Mouse (Mus musculus): Measurements from ENCODE around the gene Pfkl. TPM values are rescaled to one million over a fixed set of nuclear protein-coding genes. Genes with fewer than 3 reads are reported as not detected.
"Not testable (repeated sequence)": the region's sequence is repeated elsewhere in the genome, so short reads cannot be mapped to it uniquely, and the experiment has no call there.

Pfkl gene
- polyA plus RNA-seq, 1 experiment from 2014 or later = 87.0 TPM

GRCm38 (mm10) chr10:78042697-78043405 lies 33.0 kb upstream of the Pfkl start:
- H3K9ac ChIP-seq (ENCODE audit: low read depth, low read length) = 0 out of 2 replicates have a peak overlapping the region, but pooled peaks have one; percentile 15
- H3K27me3 ChIP-seq (replicated peaks; ENCODE audit: control insufficient read depth, insufficient read depth, low read length) = no peaks in the 10 kb centered on the region

GRCm38 (mm10) chr10:78042096-78042495 lies 32.2 kb upstream of the Pfkl start:
- ATAC-seq (ENCODE audit: low read depth) (no peak), DNase-seq (ENCODE audit: low spot score) (no peak)
- Histone ChIP-seq H3K36me3 (ENCODE audit: control insufficient read depth, insufficient read depth, low read length) (no peaks in the 10 kb centered on the region), H3K4me3 (ENCODE audit: low read depth, low read length) (no peak overlapping the region), H3K4me2 (ENCODE audit: low read depth, low read length) (no peak overlapping the region), H3K27ac (replicated peaks; ENCODE audit: low read depth, low read length) (no peak overlapping the region), H3K4me1 (ENCODE audit: control insufficient read depth, insufficient read depth, low read length) (peaks cover 7% of the 10 kb centered on the region; the same call in 1 of the 2 replicates), H3K9ac (ENCODE audit: low read depth, low read length) (no peak overlapping the region), H3K9me3 (ENCODE audit: control insufficient read depth, low read length) (no peaks in the 10 kb centered on the region), H3K27me3 (replicated peaks; ENCODE audit: control insufficient read depth, insufficient read depth, low read length) (no peaks in the 10 kb centered on the region)
- WGBS = 42% methylated on average over 7 of the region's 7 CpGs

More at GRCm38 (mm10) chr10:78042697-78043405, 33.0 kb upstream of the Pfkl start:
- peak overlapping the region; percentile 8 for H3K4me3 ChIP-seq (ENCODE audit: low read depth, low read length)
- ATAC-seq (ENCODE audit: low read depth) = peak; percentile 9; the same call in 1 of the 2 replicates
- no peaks in the 10 kb centered on the region for H3K36me3 ChIP-seq (ENCODE audit: control insufficient read depth, insufficient read depth, low read length)
- 60% methylated on average over 11 of the region's 14 CpGs for WGBS
- DNase-seq (ENCODE audit: low spot score) = no peak
- H3K9me3 ChIP-seq (ENCODE audit: control insufficient read depth, low read length) = no peaks in the 10 kb centered on the region
- peak overlapping the region; percentile 40 for H3K4me2 ChIP-seq (ENCODE audit: low read depth, low read length)
- no peak overlapping the region for H3K27ac ChIP-seq (replicated peaks; ENCODE audit: low read depth, low read length)
- peaks cover 7% of the 10 kb centered on the region; the same call in 1 of the 2 replicates for H3K4me1 ChIP-seq (ENCODE audit: control insufficient read depth, insufficient read depth, low read length)

GRCm38 (mm10) chr10:78041647-78042046 lies 31.8 kb upstream of the Pfkl start, which contains the start of gene Dnmt3l:
Gene Dnmt3l, plus strand, starts transcription at chr10:78041947.
- Histone ChIP-seq H3K9me3 (ENCODE audit: control insufficient read depth, low read length) (no peaks in the 10 kb centered on the region), H3K9ac (ENCODE audit: low read depth, low read length) (no peak within 1 kb of the TSS), H3K4me3 (ENCODE audit: low read depth, low read length) (no peak within 1 kb of the TSS), H3K27ac (replicated peaks; ENCODE audit: low read depth, low read length) (no peak within 1 kb of the TSS), H3K4me2 (ENCODE audit: low read depth, low read length) (no peak within 1 kb of the TSS), H3K4me1 (ENCODE audit: control insufficient read depth, insufficient read depth, low read length) (peaks cover 7% of the 10 kb centered on the region; the same call in 1 of the 2 replicates), H3K36me3 (ENCODE audit: control insufficient read depth, insufficient read depth, low read length) (no peaks in the 10 kb centered on the region), H3K27me3 (replicated peaks; ENCODE audit: control insufficient read depth, insufficient read depth, low read length) (no peaks in the 10 kb centered on the region)
- ATAC-seq (ENCODE audit: low read depth) (no peak), DNase-seq (ENCODE audit: low spot score) (no peak)
- WGBS = 92% methylated on average over 5 of the region's 5 CpGs

GRCm38 (mm10) chr10:78037139-78037538 lies 27.3 kb upstream of the Pfkl start:
- no peaks in the 10 kb centered on the region for H3K27me3 ChIP-seq (replicated peaks; ENCODE audit: control insufficient read depth, insufficient read depth, low read length)
- H3K9me3 ChIP-seq (ENCODE audit: control insufficient read depth, low read length) = no peaks in the 10 kb centered on the region
- ATAC-seq (ENCODE audit: low read depth) (no peak), DNase-seq (ENCODE audit: low spot score) (no peak)
- WGBS = 75% methylated on average over 4 of the region's 4 CpGs
- no peak overlapping the region for H3K4me3 ChIP-seq (ENCODE audit: low read depth, low read length)
- no peak overlapping the region for H3K9ac ChIP-seq (ENCODE audit: low read depth, low read length)
- no peaks in the 10 kb centered on the region for H3K4me1 ChIP-seq (ENCODE audit: control insufficient read depth, insufficient read depth, low read length)
- H3K36me3 ChIP-seq (ENCODE audit: control insufficient read depth, insufficient read depth, low read length) = no peaks in the 10 kb centered on the region
- no peak overlapping the region for H3K4me2 ChIP-seq (ENCODE audit: low read depth, low read length)
- no peak overlapping the region for H3K27ac ChIP-seq (replicated peaks; ENCODE audit: low read depth, low read length)

- Histone ChIP-seq H3K4me1 (ENCODE audit: control insufficient read depth, insufficient read depth, low read length) (no peaks in the 10 kb centered on the region), H3K27ac (replicated peaks; ENCODE audit: low read depth, low read length) (no peak overlapping the region)
These were observed 22.1 kb upstream of the Pfkl start for GRCm38 (mm10) chr10:78031987-78032386.

GRCm38 (mm10) chr10:78029080-78029479 lies 19.2 kb upstream of the Pfkl start:
- Histone ChIP-seq H3K27ac (replicated peaks; ENCODE audit: low read depth, low read length) (no peak overlapping the region), H3K27me3 (replicated peaks; ENCODE audit: control insufficient read depth, insufficient read depth, low read length) (no peaks in the 10 kb centered on the region)
- WGBS = 79% methylated on average over 1 of the region's 1 CpGs

More at GRCm38 (mm10) chr10:78031987-78032386, 22.1 kb upstream of the Pfkl start:
- ATAC-seq (ENCODE audit: low read depth) = no peak
- Histone ChIP-seq H3K4me2 (ENCODE audit: low read depth, low read length) (no peak overlapping the region), H3K4me3 (ENCODE audit: low read depth, low read length) (no peak overlapping the region), H3K36me3 (ENCODE audit: control insufficient read depth, insufficient read depth, low read length) (no peaks in the 10 kb centered on the region), H3K27me3 (replicated peaks; ENCODE audit: control insufficient read depth, insufficient read depth, low read length) (no peaks in the 10 kb centered on the region), H3K9ac (ENCODE audit: low read depth, low read length) (no peak overlapping the region), H3K9me3 (ENCODE audit: control insufficient read depth, low read length) (no peaks in the 10 kb centered on the region)
- 64% methylated on average over 2 of the region's 2 CpGs for WGBS
- DNase-seq (ENCODE audit: low spot score) = no peak

GRCm38 (mm10) chr10:78028129-78028528 lies 18.2 kb upstream of the Pfkl start:
- Histone ChIP-seq H3K4me3 (ENCODE audit: low read depth, low read length) (no peak overlapping the region), H3K36me3 (ENCODE audit: control insufficient read depth, insufficient read depth, low read length) (no peaks in the 10 kb centered on the region), H3K4me1 (ENCODE audit: control insufficient read depth, insufficient read depth, low read length) (no peaks in the 10 kb centered on the region), H3K9me3 (ENCODE audit: control insufficient read depth, low read length) (no peaks in the 10 kb centered on the region), H3K27me3 (replicated peaks; ENCODE audit: control insufficient read depth, insufficient read depth, low read length) (no peaks in the 10 kb centered on the region), H3K27ac (replicated peaks; ENCODE audit: low read depth, low read length) (no peak overlapping the region), H3K9ac (ENCODE audit: low read depth, low read length) (no peak overlapping the region), H3K4me2 (ENCODE audit: low read depth, low read length) (no peak overlapping the region)
- ATAC-seq (ENCODE audit: low read depth) = peak; percentile 82
- WGBS = 6% methylated on average over 5 of the region's 5 CpGs
- DNase-seq (ENCODE audit: low spot score) = peak; percentile 89

More at GRCm38 (mm10) chr10:78029080-78029479, 19.2 kb upstream of the Pfkl start:
- Histone ChIP-seq H3K4me3 (ENCODE audit: low read depth, low read length) (no peak overlapping the region), H3K4me2 (ENCODE audit: low read depth, low read length) (no peak overlapping the region), H3K36me3 (ENCODE audit: control insufficient read depth, insufficient read depth, low read length) (no peaks in the 10 kb centered on the region), H3K9ac (ENCODE audit: low read depth, low read length) (no peak overlapping the region), H3K9me3 (ENCODE audit: control insufficient read depth, low read length) (no peaks in the 10 kb centered on the region), H3K4me1 (ENCODE audit: control insufficient read depth, insufficient read depth, low read length) (no peaks in the 10 kb centered on the region)
- no peak for DNase-seq (ENCODE audit: low spot score)
- ATAC-seq (ENCODE audit: low read depth) = no peak

GRCm38 (mm10) chr10:78025453-78025852 lies 15.6 kb upstream of the Pfkl start:
- not testable (repeated sequence) for H3K4me3 ChIP-seq (ENCODE audit: low read depth, low read length); DNase-seq (ENCODE audit: low spot score); H3K9me3 ChIP-seq (ENCODE audit: control insufficient read depth, low read length); H3K4me1 ChIP-seq (ENCODE audit: control insufficient read depth, insufficient read depth, low read length); H3K27me3 ChIP-seq (replicated peaks; ENCODE audit: control insufficient read depth, insufficient read depth, low read length); ATAC-seq (ENCODE audit: low read depth); H3K27ac ChIP-seq (replicated peaks; ENCODE audit: low read depth, low read length); H3K36me3 ChIP-seq (ENCODE audit: control insufficient read depth, insufficient read depth, low read length); H3K4me2 ChIP-seq (ENCODE audit: low read depth, low read length); H3K9ac ChIP-seq (ENCODE audit: low read depth, low read length)
- WGBS = 75% methylated on average over 6 of the region's 8 CpGs

- H3K4me3 ChIP-seq (ENCODE audit: low read depth, low read length); DNase-seq (ENCODE audit: low spot score); H3K9ac ChIP-seq (ENCODE audit: low read depth, low read length); H3K4me2 ChIP-seq (ENCODE audit: low read depth, low read length); H3K27me3 ChIP-seq (replicated peaks; ENCODE audit: control insufficient read depth, insufficient read depth, low read length); H3K27ac ChIP-seq (replicated peaks; ENCODE audit: low read depth, low read length); ATAC-seq (ENCODE audit: low read depth); H3K9me3 ChIP-seq (ENCODE audit: control insufficient read depth, low read length); H3K36me3 ChIP-seq (ENCODE audit: control insufficient read depth, insufficient read depth, low read length); H3K4me1 ChIP-seq (ENCODE audit: control insufficient read depth, insufficient read depth, low read length): not testable (repeated sequence)
- 100% methylated on average over 6 of the region's 11 CpGs for WGBS
These were observed 10.1 kb upstream of the Pfkl start for GRCm38 (mm10) chr10:78019984-78020383.

All from embryonic facial prominence, embryonic 14.5 days (tissue).